Mouse (Mus musculus) C2C12 (cell line): Measurements from ENCODE around the gene Hip1r. TPM values are rescaled to one million over a fixed set of nuclear protein-coding genes. Genes with fewer than 3 reads are reported as not detected.

Source experiments
- H3K27me3 ChIP-seq: one replicate; pipeline ENCODE4 v1.6.1; 2011; ENCODE audit not compliant: control insufficient read depth, insufficient read depth, insufficient read length
- H3K36me3 ChIP-seq: one replicate; pipeline ENCODE4 v1.6.1; 2011; ENCODE audit not compliant: control insufficient read depth, insufficient read depth
- H3K4me3 ChIP-seq: one replicate; pipeline ENCODE4 v1.5.1; 2011; ENCODE audit warnings: mild to moderate bottlenecking, control low read depth; ENCODE audit not compliant: poor library complexity, insufficient read depth, severe bottlenecking
- H3K79me2 ChIP-seq: one replicate; pipeline ENCODE4 v1.6.1; 2011; ENCODE audit not compliant: control insufficient read depth, insufficient read depth
- H3K79me3 ChIP-seq: one replicate; pipeline ENCODE4 v1.6.1; 2011; ENCODE audit warnings: low read depth, control low read depth
- H3ac ChIP-seq: one replicate; pipeline ENCODE3; 2011; ENCODE audit warnings: low read depth; ENCODE audit not compliant: control insufficient read depth, insufficient read length
- CEBPB ChIP-seq: IDR thresholded peaks from one replicate; pipeline ENCODE4 v1.6.1; 2011; ENCODE audit warnings: low read depth, mild to moderate bottlenecking, control low read depth, moderate library complexity
- CTCF ChIP-seq: IDR thresholded peaks from one replicate; pipeline ENCODE4 v1.5.1; 2011; ENCODE audit not compliant: control insufficient read depth, insufficient read depth, insufficient read length
- FOSL1 ChIP-seq: IDR thresholded peaks from one replicate; pipeline ENCODE4 v1.8.0; 2011; ENCODE audit warnings: mild to moderate bottlenecking, low read length; ENCODE audit not compliant: poor library complexity, insufficient read depth, severe bottlenecking
- MAX ChIP-seq: IDR thresholded peaks from one replicate; pipeline ENCODE4 v1.6.1; 2011; ENCODE audit warnings: mild to moderate bottlenecking, control low read depth
- MYOD1 ChIP-seq: IDR thresholded peaks from one replicate; pipeline ENCODE4 v1.6.1; 2011; ENCODE audit warnings: low read depth; ENCODE audit not compliant: control insufficient read depth, insufficient read length
- MYOG ChIP-seq: IDR thresholded peaks from one replicate; pipeline ENCODE4 v1.6.1; 2011; ENCODE audit not compliant: control insufficient read depth, insufficient read length; ENCODE audit errors: extremely low read depth
- USF1 ChIP-seq: IDR thresholded peaks from one replicate; pipeline ENCODE4 v1.6.1; 2011; ENCODE audit warnings: low read depth, mild to moderate bottlenecking, control low read depth, moderate library complexity
- polyA plus RNA-seq: library from polyadenylated mRNA; unstranded; fragments of >200 nt; fragmentation: generic; extraction: Trizol; gene quantifications from one replicate; pipeline ENCODE4 v1.2.1, GENCODE M21; 2012; ENCODE audit warnings: missing spikeins

Gene Hip1r
- polyA plus RNA-seq, 1 experiment, result 24.3 TPM

DNA sequence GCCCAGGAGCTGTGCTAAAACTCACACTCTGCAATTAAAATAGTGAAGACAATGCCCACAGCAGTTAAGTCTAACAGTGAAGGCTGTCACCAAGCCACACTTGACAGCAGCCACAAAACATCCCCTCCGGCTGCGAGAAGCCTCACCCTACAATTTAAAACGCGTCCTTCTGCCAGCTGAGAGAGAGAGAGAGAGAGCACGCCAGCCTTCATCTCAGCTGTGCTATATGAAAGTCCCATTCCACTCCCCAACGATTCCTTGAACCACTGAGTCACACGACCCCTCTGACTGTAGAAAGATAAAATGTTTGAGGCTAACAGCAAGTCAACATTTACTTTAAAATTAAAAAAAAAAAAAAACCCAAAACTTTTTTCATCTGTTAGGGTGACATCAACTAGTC is 55.3 kb downstream of the Hip1r start:
- no peak overlapping the region for H3K4me3 ChIP-seq
- H3K27me3 ChIP-seq, result no peaks in the 10 kb centered on the region
- TF ChIP-seq MYOG (no peak), MYOD1 (no peak), CEBPB (no peak), FOSL1 (no peak), MAX (no peak)
- H3ac ChIP-seq, result no peak overlapping the region
- H3K79me3 ChIP-seq, result peaks cover 82% of the 10 kb centered on the region
- H3K36me3 ChIP-seq, result peaks cover 18% of the 10 kb centered on the region
- H3K79me2 ChIP-seq, result peaks cover 85% of the 10 kb centered on the region

DNA sequence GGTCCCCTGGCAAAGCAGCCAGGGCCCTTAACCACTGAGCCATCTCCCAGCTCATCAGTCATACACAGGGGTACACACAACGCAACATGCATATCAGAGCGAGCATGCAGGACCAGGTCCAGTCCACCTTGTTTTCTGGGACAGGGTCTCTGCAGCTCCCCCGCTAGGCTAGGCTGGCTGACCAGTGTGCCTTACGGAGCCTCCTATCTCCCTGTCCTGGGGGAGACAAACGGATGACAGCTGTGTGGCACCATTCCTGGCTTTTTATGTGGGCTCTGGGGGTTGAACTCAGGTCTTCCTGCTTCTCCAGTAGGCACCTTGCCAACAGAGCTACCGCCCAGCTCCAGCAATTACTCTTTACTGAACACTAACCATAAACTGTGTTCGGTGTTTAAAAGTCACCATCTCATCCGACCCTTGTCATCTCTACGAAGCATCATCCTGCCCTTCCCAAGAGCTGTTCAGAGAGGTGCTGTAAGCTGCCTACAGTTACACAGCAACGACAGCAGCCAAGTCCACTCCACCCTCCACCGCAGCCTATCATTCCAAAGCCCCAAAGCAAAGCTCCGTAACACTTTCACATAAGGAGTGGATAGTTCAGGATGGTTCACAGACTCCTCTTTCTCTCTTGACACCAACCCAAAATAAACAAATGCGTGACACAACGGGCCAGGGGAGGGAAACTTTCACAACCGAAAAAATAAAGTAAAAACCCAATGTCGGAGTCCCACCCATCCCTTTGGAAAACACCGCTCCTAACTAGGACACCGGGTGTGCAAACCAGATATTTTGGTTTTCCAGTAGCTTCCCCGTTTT is 56.0 kb downstream of the Hip1r start:
- H3K79me3 ChIP-seq, result peaks cover 75% of the 10 kb centered on the region
- no peak overlapping the region for H3ac ChIP-seq
- H3K27me3 ChIP-seq, result no peaks in the 10 kb centered on the region
- H3K79me2 ChIP-seq, result peaks cover 78% of the 10 kb centered on the region
- H3K36me3 ChIP-seq, result peaks cover 18% of the 10 kb centered on the region
- TF ChIP-seq CTCF (no peak), MYOG (no peak), FOSL1 (no peak), CEBPB (no peak), MAX (no peak), MYOD1 (no peak), USF1 (no peak)
- no peak overlapping the region for H3K4me3 ChIP-seq

DNA sequence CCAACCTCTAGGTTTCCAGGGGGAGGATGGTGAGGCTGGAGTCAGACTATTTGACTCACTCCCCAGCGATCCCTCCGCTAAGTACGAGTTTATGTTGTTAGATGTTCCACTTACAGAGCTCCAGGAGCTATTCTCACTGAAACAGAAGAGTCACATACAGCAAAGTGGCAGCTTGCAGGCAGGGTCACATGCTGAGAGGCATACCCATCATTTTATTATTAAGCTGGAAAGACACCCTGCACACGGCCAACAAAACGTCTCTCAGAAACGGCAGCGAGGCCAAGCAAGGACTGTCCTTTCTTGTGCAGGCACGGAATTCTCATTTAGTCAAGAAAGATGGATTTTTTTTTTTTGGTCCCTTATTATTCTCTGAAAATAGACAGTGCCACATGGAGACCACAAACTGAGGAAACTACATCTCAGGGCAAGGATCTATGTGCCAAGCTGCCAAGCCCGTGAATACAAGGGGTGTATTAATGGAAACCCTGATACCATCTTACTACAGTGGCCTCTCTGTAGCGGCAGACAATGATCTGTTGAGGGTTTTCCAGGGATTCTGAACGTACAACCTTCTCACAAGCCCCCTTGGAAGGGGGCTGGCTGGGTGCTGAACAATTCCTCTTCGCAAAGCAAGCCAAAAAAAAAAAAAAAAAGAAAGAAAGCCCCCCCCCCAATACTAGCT is 57.1 kb downstream of the Hip1r start:
- Histone ChIP-seq H3K27me3 (no peaks in the 10 kb centered on the region), H3ac (peak overlapping the region; percentile 74), H3K79me2 (peaks cover 67% of the 10 kb centered on the region), H3K36me3 (peaks cover 18% of the 10 kb centered on the region), H3K79me3 (peaks cover 64% of the 10 kb centered on the region), H3K4me3 (peak overlapping the region; percentile 96)
- no peak for TF ChIP-seq FOSL1
- no peak for TF ChIP-seq MYOD1
- no peak for TF ChIP-seq MYOG
- no peak for TF ChIP-seq MAX
- no peak for TF ChIP-seq CTCF
- TF ChIP-seq USF1, result no peak
- no peak for TF ChIP-seq CEBPB

DNA sequence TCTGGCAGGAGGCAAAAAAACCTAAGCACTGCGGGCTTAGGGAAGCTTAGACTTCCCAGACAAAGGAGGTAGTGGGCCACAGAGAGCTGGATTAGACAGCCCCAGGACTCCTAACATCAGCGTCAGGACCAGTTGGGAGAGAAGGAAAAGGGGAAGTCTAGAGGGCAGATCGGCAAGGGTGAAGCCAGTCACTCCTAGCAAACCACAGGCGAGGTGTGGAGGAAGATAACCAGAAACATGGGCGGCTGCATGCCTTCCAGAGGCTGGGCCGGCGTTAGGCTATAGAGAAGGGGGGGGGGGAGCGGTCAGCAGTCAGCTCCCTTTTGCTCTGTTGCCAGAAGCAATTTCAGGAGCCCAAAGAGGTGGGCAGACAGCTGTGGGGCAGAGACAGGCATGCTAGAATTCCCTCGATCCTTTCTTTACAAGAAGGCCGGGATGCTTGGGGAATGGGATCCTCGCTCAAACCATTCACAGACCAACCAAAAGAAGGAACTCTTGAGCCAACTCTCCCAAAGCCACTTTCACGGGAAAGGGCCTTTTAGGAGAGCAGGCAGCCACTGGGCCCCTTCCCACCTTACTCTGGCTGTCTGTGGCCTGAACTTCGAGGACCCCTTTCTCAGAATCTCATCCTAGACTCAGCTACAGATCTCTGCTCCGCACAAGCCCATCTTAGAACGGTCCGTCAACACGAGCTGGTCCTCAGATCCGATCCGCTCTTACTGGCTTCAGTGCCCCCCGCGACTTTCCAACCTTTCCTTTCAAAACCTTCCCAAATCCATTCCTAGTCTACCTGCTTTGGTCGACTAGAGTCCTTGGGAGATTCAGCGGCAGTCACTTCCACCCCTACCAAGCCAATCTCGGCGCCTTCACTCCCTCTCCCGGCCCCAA is 57.9 kb downstream of the Hip1r start:
- Histone ChIP-seq H3K79me2 (peaks cover 59% of the 10 kb centered on the region), H3ac (peak overlapping the region; percentile 74), H3K27me3 (no peaks in the 10 kb centered on the region), H3K4me3 (peak overlapping the region; percentile 96), H3K79me3 (peaks cover 56% of the 10 kb centered on the region), H3K36me3 (peaks cover 14% of the 10 kb centered on the region)
- TF ChIP-seq FOSL1 (no peak), USF1 (no peak), MYOG (no peak), CTCF (no peak), MAX (no peak), MYOD1 (no peak), CEBPB (no peak)

DNA sequence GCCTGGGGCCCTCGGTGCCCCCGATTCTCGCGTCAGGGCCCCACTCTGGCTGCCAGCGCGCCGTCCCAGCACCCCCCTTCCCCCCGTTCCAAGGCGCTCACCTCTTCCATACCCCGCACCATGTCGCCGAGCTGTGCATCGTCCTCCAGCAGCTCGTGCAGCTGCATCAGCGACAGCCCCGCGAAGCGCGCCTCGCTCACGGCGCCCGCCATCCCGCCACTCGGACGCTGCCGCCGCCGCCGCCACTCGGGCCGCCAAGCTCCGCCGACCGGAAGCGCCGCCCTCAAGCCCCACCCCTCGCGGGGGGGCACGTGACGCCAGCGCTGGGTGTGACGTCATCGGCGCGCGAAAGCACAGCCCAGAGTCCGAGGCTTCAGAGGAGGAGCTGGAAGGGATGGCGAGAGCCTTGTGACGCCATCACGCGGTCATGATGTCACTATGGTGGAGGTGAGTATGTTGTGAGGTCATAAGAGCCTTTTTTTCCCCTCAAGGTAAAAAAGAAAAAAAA is 58.6 kb downstream of the Hip1r start, which contains the start of gene Vps37b:
Gene Vps37b, minus strand, starts transcription at position 270 of the 508 bp plus-strand sequence.
- peak within 1 kb of the TSS; percentile 96 for H3K4me3 ChIP-seq
- H3ac ChIP-seq, result peak within 1 kb of the TSS; percentile 74
- TF ChIP-seq MYOG (no peak), MAX (peak; percentile 14), CTCF (no peak), USF1 (peak; percentile 91), MYOD1 (no peak)
- H3K79me3 ChIP-seq, result peaks cover 49% of the 10 kb centered on the region
- peaks cover 8% of the 10 kb centered on the region for H3K36me3 ChIP-seq
- no peaks in the 10 kb centered on the region for H3K27me3 ChIP-seq
- peaks cover 52% of the 10 kb centered on the region for H3K79me2 ChIP-seq
